Mouse (Mus musculus) spleen, postnatal 14 days (tissue): ENCODE results near the gene Apoh.

Experiments
- DNase-seq, 2 experiments: peaks; one replicate each; pipeline ENCODE4 v3.0.0; 2021 to 2022; ENCODE audit warnings: low spot score in 2 of 2

Gene Apoh

DNA sequence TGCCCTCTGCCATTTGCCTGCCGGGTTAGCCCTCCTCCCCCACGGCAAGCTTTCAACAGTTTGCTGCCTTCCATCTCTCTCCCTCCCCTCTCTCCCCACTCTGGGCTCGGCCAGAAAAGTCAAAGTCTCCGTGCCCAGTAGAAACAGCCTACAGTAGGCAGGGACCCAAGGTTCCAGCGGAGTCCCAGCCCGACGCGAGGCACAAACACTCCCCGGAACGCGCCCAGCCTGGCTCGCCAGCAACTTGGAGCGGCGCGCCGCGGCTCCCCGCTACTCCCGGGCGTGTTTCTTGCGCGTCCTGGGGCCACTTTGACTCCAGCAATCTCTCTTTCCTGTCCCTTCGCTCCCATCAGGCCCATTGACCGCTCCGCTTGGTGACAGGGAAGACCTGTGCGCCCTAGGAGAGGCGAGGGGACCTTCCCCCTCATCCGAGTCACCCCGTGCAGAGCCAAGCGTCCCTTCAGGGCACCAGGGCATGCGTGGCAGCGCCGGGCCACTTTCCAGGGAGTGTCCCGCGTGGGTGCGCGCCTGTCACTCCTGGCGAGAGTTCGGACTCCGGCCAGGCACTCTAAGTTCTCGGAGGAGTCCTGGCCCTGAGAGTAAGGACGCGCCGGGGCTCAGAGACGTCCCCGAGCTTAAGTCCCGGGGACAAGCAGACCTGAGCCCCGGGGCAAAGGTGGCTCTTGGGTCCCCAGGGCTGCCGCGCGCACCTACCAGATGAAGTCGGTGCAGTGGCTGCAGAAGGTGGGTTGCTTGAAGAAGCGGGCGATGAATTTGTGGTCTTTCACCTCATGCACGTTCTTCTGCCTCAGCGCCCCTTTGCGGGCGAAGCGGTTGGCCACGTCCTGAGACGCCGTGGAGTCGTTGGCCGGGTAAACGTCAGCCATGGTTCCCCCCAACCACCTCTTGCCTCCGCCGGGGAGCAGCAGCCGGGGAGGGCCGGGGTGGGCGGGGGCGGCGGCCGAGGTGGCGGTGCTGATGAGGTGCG is at the start of gene Apoh:
Gene Apoh, plus strand, starts transcription at position 574 of the 988 bp plus-strand sequence.
- DNase-seq, result peak; percentile 9 to 19

DNA sequence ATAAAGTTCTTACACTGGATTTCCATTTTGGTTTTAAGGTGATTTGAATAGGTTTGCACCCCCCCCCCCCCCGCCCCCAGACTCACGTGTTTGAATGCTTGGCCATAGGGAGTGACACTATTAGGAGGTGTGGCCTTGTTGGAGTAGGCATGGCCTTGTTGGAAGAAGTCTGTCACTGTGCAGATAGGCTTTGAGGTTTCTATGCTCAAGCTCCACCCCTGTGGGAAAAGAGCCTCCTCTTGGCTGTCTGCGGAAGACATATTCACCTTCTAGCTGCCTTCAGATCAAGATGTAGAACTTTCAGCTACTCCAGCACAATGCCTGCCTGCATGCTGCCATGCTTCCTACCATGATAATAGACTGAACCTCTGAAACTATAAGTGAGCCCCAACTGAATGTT is 49.3 kb upstream of the Apoh start:
- no peak for DNase-seq

DNA sequence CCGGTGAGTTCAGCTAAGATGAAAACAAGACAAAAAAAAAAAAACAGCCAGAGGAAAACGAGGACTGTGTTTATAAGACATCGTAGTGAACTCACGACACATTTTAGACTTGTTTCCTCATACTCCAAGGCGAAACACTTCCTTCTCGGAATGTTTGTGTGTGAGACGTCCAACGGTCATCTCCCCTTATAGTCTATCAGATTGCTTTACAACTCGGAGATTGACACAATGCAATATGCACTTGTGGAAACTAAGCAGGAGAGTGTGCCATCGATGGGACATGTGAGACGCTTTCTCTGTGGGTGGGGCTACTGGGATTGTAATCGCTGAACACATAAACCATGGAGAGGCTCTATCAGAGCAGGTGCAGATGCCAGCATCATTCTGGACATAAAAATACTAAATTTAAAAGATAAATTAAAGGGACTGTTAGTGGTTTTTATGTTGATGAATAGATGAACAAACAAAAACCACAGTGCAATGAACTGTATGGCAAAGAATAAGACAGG is 48.8 kb upstream of the Apoh start:
- DNase-seq, result no peak

DNA sequence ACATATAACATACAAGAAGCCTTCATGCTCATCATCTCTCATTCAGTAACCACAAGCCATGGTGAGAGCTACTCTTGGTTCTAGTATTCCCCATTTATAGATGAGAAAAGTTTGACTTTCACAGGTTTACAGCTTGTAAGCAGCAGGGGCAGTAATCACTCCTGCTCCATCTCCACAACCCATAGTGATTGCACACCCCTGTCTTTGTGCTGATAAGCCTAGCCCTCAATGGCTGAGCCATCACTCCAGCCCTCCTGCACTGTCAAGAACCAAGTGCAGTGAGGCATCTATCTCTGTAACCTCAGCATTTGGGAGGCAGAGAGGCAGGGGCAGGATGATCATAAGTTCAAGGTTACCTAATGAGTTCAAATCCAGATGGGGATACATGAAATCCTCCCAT is 47.8 kb upstream of the Apoh start:
- no peak for DNase-seq

DNA sequence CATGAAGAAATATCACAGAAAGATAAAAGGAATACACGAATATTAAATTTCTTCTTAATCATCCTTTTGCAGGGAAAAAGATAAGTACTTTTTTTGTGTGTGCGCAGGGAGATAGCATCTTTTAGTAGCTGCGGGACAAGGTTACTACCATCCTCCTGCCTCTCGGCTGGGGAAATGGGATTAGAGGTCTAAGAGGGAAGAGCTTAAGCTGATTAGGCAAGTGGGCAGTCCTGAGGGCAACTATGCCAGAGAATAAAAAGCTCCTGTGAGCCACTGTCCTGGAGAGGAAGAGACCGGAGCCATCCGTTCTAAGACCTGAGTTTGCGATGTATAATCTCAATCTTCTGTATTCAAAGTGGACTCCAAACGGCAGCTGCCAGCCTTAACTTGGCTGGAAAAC is 45.2 kb upstream of the Apoh start:
- DNase-seq, result no peak

DNA sequence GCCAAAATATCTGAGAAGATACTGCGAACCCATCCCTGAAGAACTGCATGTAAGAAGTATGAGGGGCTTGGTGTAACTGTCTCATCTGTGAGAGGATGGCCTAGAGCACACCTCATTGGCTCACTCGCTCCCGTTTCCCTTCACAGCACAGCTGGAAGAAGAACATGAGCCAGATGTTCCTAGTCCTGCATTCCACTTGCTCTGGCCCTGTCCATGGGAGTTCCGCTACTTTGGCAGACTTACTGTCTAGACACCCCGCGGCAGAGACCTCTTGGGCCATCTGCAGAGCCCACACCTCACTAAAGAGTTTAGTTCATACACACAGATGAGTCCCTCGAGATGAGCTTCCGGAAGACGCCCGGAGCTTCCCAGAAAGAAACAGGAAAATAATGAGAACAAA is 43.2 kb upstream of the Apoh start:
- no peak for DNase-seq

DNA sequence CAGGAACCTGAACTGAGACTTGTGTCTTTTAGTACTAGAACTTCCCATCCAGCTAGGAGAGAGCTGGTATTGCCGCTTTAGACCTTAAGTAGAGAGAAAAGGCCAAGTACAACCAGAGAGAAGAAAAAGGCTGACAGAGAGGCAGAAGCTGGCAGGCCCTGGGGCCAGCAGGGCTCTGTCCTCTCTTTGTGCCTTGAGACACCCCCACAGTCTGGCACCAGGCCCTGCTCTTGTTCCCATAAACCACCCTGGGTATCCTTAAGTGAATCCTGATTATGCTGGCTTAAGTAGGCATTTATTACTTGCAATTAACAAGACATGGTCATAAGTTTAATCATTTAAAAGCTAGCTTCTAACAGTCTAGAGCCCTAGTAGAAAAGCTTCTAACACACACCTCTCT is 42.7 kb upstream of the Apoh start:
- DNase-seq, result no peak

DNA sequence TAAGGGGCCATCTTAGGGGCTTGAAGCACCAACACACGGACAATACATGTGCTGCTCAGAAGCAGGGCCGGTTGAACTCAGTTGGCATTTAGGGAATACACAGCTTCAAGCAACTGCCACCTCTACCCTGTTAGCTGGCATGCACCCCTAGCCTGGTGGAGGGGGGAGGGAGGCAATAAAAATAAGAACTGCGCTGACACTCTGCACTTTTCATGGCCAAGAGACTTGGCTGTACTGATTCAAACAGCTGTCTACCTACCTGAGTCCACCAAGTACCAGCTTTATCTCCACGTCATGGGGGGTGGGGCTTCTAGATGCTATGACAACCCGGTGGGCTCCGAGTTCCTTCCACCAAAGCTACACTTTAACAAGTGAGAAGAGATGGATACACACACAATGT is 42.1 kb upstream of the Apoh start:
- DNase-seq, result no peak

DNA sequence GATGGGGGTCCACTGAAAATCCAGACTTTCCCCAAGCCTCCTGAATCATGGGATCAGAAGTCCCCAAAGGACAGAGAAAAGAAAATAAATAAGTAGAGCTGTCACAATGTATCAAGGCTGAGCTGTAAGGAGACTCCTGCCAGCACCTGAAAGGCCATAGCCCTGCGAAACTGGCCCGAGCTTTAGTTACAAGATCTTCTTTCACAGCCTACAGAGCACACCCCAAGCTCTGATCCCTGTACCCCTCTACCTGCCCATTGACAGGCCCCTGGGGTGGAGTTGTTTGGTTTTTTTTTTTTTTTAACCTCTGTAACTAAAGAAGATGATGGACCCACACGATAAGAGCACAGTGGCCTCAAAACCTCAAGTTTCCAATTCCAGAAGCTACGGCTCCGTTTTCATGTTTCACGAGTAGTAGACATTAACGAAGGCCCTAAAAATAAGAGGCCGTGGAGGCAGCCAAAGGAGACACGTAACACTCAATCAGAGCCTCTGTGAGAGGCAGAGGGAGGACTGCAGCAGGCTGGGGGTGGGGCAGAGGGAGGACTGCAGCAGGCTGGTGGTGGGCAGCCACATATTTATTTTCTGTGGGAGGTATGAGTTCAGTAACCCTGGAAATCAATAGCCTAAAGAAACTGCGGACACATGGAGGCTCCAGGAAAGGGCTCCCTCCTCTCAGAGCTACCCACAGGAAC is 41.2 kb upstream of the Apoh start:
- DNase-seq, result no peak

DNA sequence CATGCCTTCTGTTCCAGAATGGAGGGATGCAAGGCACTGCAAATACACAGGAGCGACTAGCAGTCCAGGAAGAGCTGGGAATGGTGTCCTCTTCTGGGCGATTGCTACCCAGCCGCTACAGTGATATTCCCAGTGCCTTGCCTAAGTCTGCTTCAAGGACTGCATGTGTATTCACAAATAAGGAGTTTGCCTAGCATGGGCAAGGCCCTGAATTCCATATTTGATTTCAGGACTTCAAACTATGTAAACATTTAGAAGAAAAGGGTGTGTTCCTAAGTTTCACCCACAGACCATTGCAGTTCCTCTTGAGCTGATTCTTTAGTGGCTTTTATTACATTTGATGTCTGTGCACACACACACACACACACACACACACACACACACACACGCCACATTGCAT is 39.4 kb upstream of the Apoh start:
- DNase-seq, result no peak

DNA sequence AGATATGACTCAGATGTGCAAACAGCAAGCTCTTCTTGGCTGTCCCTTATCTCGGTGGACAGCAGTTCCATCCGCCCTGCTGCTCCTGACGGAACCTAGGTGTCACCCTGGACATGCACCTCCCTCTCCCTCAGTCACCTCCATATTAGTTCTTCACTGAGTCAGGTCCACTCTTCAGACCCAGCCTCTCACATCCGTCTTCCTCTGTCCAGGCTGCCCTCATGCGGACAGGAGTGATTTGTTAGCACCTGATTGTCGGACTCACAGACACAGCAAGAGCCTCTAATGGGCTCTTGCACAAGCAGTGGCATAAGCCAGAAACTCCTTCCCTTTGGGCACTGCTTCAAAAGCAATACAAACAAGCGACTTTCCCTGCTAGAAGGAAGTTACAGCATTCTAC is 35.9 kb upstream of the Apoh start:
- DNase-seq, result no peak

DNA sequence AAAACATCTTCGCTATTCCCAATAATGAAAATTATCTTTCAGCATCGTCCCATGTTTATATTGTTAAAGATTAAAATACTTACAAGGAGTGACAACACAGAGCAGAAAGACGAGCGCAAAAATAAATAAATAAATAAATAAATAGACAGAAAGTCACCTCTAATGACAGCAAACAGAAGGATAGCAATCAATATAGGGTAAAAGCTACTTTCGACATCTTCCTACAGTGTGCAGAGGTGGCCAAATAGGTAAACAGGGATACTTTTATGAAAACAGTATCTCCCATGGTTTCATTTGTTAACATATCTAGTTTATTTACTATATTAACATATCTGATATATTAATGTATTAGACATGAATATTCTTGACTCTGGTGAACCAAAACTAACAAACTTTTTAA is 34.9 kb upstream of the Apoh start:
- no peak for DNase-seq

DNA sequence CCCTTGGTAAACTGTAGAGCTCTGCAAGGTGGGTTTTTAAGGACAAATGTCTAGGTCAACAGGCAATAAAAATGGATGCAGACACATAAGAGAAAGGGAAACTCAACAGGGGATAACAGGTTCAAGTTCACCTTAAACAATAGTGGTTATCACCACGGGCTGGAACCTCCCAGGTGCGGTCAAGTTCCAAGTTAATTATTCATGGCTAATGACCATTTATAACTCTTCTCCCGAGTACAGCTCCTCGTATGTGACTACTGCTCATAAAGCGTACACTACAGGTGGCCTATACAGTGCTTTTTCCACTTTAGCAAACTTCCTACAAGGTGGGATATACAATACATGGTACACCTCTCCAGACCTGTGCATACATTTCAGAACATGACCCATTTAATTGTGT is 33.4 kb upstream of the Apoh start:
- no peak for DNase-seq

DNA sequence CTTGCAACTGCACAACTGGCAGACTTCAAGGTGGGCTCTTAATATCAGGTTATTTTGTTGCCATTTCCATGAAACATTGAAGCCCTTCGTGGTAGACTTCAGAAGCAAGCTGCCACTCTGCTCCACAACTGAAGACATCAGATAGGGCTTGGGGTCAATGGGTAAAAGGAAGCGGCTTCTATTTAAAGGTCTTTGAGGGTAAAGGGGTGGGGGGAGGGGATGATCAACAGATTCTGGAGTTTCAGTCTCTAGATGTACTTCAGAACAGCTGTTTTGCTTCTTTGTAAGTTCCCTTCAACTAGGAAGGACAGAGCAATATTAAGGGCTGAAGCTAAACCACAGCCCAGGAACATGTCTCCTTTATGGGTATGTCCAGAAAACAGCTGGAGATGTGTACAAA is 31.2 kb upstream of the Apoh start:
- no peak for DNase-seq

DNA sequence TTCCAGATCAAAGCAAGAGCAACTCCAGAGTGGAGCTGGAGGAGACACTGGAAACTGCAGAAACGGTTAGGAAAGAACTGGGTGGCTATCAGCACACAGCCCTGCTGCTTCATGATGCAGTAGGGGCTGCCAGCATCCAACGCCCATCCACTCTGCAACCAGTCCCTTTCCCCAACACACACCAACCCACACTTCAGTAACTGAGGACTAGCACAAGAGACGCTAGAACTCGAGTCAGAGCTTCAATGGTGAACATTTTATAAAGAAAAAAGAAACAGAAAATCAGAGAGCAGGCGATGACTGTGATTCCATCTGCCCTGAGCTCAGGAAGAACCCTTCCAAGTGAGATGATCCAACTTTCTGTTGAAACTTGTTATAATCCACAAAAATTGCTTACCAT is 30.6 kb upstream of the Apoh start:
- no peak for DNase-seq

DNA sequence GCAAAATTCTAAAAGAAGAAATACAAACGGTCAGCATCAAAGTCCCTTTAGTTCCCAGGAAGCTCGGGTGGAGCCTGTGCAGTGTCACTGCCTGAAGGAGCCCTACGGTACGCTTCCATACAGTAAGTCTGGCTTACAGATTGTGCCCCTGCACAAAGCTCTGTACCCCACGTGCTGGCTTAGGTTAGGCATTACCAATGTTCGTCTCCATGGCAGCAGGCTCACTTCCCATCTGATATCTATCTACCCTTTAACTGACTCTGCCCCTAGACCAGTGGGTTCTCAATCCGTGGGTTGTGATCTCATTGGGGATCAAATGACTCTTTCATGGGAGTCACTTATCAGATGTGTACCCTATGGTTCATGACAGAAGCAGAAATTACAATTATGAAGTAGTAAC is 27.4 kb upstream of the Apoh start:
- DNase-seq, result no peak

DNA sequence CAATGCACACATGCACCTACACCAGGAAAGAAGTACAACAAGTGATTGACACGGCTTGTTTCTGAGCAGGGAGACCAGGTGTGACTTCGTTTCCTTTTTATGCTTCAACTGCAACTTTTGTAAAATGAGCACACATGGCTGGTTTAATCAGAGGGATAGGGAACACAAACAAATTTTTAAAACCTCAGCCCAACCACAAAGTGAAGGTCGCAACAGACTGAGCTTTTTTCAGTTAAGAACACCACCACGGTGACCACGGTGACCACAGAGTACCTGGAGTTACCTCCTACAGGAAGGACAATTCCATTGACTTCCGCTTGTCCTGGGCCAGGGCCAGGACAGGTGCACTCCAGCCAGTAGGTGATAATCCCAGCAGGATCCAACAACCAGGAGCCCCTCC is 25.3 kb upstream of the Apoh start:
- DNase-seq, result no peak

DNA sequence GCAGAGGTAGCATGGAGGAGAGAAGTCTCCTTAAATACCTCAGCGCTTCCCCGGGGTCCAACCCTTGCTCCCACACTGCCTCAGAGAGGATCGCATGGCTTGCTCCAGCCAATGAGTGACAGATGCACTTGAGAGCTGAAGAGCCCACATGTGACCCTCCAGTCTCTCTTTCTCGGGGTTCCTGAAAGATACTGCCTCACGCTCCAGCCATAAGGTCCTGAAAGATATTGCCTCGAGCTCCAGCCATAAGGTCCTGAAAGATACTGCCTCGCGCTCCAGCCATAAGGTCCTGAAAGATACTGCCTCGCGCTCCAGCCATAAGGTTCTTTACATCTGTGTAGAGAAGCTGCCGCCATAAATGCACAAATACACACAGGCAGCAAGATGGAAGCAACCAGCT is 24.0 kb upstream of the Apoh start:
- DNase-seq, result no peak

DNA sequence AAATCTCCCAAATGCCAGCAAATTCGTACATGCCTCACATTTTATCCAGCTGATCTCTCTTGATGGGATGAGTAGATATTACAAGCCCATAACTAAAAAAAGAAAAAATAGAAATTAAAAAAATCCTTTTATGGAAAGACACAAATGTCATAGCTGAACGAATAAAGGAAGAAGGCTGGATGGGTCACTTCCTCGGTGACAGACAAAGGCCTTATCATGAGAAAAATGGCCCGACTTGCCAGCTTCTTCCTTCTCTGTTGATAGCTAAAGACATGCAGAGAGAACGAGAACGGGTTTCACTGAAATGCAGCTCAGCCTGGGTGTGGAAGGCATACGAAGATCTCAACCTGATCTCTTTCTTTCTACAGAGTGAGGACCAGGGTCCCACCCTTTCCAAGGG is 22.6 kb upstream of the Apoh start:
- DNase-seq, result no peak

DNA sequence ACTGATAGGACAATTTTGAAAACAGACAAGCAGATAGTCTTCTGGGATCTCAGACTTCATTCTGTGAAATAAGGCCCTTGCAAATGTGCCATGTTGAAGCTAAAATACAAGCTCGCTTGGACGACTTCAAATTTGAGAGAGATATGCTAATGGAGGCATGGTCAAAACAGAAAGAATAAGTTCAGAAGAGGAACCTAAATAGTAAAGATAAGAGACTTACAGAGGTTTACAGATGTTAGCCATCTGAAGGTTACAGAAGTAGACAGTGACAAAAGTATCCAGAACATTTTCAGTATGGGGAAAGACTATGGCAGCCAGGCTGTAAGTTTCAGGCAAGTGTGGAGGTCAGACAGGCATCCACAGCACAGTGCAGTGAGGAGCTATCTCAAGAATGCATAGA is 21.0 kb upstream of the Apoh start:
- no peak for DNase-seq

DNA sequence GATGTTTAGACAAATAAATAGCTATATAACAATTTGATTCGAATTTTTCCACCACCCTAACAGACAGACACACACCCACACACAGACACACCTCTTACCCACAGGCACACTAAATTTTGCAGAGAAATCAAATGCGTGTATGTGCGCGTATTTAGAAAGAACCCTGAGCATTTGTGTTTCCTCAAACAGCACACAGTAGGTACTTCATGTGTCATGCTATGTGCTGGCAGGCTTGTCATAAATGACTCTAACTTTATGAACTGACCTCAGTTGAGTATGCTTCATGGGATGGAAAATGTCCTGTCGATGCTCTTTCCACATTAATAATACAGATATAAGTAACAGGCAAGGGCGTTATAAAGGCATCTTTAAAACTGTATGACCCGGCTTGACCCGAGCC is 17.2 kb upstream of the Apoh start:
- DNase-seq, result no peak

DNA sequence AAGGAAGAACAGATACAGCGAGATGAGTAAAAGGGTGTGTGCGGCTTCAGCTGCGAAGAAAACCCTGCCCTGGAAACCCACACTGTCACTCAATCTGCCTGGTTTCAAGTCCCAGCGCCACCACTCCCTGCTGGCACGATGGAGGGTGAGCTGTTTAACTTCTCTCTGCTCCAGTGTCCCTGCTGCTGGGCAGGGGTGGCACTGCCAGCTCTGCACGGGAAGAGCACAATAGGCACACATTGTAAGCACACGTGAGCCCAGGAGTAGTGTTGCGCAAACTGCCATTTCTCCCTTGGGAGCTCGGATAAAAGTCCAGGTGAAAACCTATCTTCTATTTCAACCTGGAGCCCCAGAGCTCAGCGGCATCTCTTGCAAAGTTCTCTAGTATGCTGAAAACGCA is 12.3 kb upstream of the Apoh start:
- DNase-seq, result no peak

DNA sequence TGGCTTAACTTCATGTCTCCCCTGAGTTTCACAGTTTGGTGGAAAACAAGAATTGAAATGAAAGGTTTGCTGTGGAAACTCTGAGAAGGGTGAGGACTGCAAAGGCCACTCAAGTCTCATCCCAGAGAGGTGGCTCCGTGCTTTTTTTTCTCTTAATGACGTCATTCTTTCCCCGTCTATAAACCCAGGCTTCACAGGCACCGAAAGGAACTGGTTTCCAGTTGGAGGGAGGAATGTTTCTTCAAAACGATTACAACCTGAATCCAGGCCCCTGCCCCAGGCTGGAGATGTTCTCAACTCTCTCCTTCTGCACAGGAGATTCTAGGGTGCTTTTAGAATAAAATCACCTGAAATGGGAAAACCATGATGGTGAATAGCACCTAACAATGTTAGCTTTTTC is 10.1 kb upstream of the Apoh start:
- no peak for DNase-seq
